In the genomic region with DNA sequence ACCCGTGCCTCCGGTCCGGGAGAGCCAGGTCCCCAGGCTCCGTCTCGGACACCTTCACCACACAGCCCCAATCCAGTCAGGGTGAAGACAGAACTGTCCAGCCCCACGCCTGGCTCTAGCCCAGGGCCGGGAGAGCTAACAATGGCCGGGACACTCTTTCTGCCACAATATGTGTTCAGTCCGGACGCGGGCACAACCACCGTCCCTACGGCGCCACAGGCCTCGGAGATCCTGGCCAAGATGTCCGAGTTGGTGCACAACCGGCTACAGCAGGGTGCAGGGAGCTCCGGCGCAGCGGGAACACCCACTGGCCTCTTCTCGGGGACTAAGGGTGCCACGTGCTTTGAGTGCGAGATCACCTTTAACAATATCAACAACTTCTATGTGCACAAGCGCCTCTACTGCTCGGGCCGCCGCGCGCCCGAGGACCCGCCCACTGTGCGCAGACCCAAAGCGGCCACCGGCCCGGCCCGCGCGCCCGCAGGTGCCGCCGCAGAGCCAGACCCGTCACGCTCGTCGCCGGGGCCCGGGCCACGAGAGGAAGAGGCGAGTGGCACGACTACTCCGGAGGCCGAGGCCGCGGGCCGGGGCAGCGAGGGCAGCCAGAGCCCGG, we compare ENCODE assay signal across 9 mouse cellular contexts. TPM values are rescaled to one million over a fixed set of nuclear protein-coding genes. Genes with fewer than 3 reads are reported as not detected.
DNase-seq lines count a peak whose midpoint lies in the region; ATAC-seq and TF ChIP-seq lines count a peak whose summit lies in the region.
"Had no signal": no experiment of that assay in that cellular context is flagged by ENCODE, and none has a peak within 500 bp of the region (broad histone marks: within the 10 kb centered on the region; RNA-seq: fewer than 3 reads in every experiment).

No protein-coding gene starts in this region.

- H3K36me3 ChIP-seq in testis, adult 2 months (ENCODE audit: control insufficient read depth, insufficient read depth, low read length) = no peaks in the 10 kb centered on the region
- peaks cover 2% of the 10 kb centered on the region; the same call in 1 of the 2 replicates for H3K36me3 ChIP-seq in hindbrain, embryonic 15.5 days
- peaks cover 12% of the 10 kb centered on the region; the same call in 1 of the 2 replicates for H3K36me3 ChIP-seq in stomach, embryonic 16.5 days (ENCODE audit: control insufficient read depth, insufficient read depth, low read length)

- H3K9ac ChIP-seq in hindbrain, embryonic 15.5 days = peak overlapping the region; percentile 57
- H3K9ac ChIP-seq in stomach, embryonic 16.5 days (ENCODE audit: low read length) = peak overlapping the region; percentile 70

- no peak for TF ChIP-seq POLR2A in testis, adult 2 months (IDR thresholded peaks at IDR 0.05; ENCODE audit: control insufficient read depth, low read depth, low read length)
- no peak for TF ChIP-seq POLR2A in lung, adult 2 months (IDR thresholded peaks at IDR 0.05; ENCODE audit: borderline replicate concordance, extremely low read depth, low read depth, low read length)

- H3K4me3 ChIP-seq in testis, adult 2 months (ENCODE audit: control insufficient read depth, low read depth, low read length) = peak overlapping the region; percentile 70
- H3K4me3 ChIP-seq in hindbrain, embryonic 15.5 days = peak overlapping the region; percentile 50
- peak overlapping the region; percentile 54 for H3K4me3 ChIP-seq in lung, adult 2 months (replicated peaks; ENCODE audit: extremely low read depth, low read depth, low read length)
- H3K4me3 ChIP-seq in stomach, embryonic 16.5 days (replicated peaks; ENCODE audit: low read length) = peak overlapping the region; percentile 54

- no peak for TF ChIP-seq CTCF in testis, adult 2 months (IDR thresholded peaks at IDR 0.05; ENCODE audit: control insufficient read depth, insufficient read depth, insufficient replicate concordance, low read depth, low read length)
- no peak for TF ChIP-seq CTCF in lung, adult 2 months (IDR thresholded peaks at IDR 0.05; ENCODE audit: insufficient read depth, low read length)

- no peak overlapping the region for H3K27ac ChIP-seq in testis, adult 2 months (ENCODE audit: control insufficient read depth, insufficient read depth, low read depth, low read length)
- no peak overlapping the region for H3K27ac ChIP-seq in hindbrain, embryonic 15.5 days (replicated peaks)
- no peak overlapping the region for H3K27ac ChIP-seq in stomach, embryonic 16.5 days (ENCODE audit: low read length)
- H3K27ac ChIP-seq: macrophage had no signal

- H3K27me3 ChIP-seq in testis, adult 2 months (ENCODE audit: control insufficient read depth, insufficient read depth, low read length) = no peaks in the 10 kb centered on the region
- H3K27me3 ChIP-seq in hindbrain, embryonic 15.5 days = peaks cover 37% of the 10 kb centered on the region
- H3K27me3 ChIP-seq in stomach, embryonic 16.5 days (ENCODE audit: control insufficient read depth, insufficient read depth, low read length) = peaks cover 24% of the 10 kb centered on the region

- peak overlapping the region; percentile 76 for H3K4me2 ChIP-seq in hindbrain, embryonic 15.5 days
- peak overlapping the region; percentile 96 for H3K4me2 ChIP-seq in stomach, embryonic 16.5 days (ENCODE audit: low read depth, low read length)

- peaks cover 27% of the 10 kb centered on the region for H3K4me1 ChIP-seq in testis, adult 2 months (ENCODE audit: control insufficient read depth, insufficient read depth, low read length)
- H3K4me1 ChIP-seq in hindbrain, embryonic 15.5 days (replicated peaks) = peaks cover 17% of the 10 kb centered on the region
- peaks cover 3% of the 10 kb centered on the region; the same call in 1 of the 2 replicates for H3K4me1 ChIP-seq in lung, adult 2 months (ENCODE audit: control insufficient read depth, insufficient read depth, low read length)
- H3K4me1 ChIP-seq in stomach, embryonic 16.5 days (ENCODE audit: control insufficient read depth, insufficient read depth, low read length) = peaks cover 26% of the 10 kb centered on the region

- H3K9me3 ChIP-seq in hindbrain, embryonic 15.5 days = no peaks in the 10 kb centered on the region
- H3K9me3 ChIP-seq in stomach, embryonic 16.5 days (replicated peaks; ENCODE audit: control insufficient read depth, low read length) = no peaks in the 10 kb centered on the region

- 13% methylated on average over 45 of the region's 57 CpGs for WGBS in hindbrain, embryonic 15.5 days
- 59% methylated on average over 57 of the region's 57 CpGs for WGBS in lung, adult 2 months
- 30% methylated on average over 57 of the region's 57 CpGs for WGBS in stomach, embryonic 16.5 days

- peak; percentile 28; the same call in 1 of the 2 replicates for ATAC-seq in hindbrain, embryonic 15.5 days (ENCODE audit: low FRiP score, low read depth)
- peak; percentile 6; the same call in 1 of the 2 replicates for ATAC-seq in stomach, embryonic 16.5 days (ENCODE audit: insufficient read depth, low FRiP score)

- no peak for DNase-seq in testis, postnatal 10 days (ENCODE audit: low spot score)
- DNase-seq in lung, adult 2 months = peak; percentile 53
- no peak for DNase-seq in gastrocnemius, adult 18-20 months (ENCODE audit: low spot score)
- DNase-seq in frontal cortex, postnatal 36 days (ENCODE audit: low spot score in 2 of 2) = no peak
- DNase-seq in retina, postnatal 1 day = no peak

RNA-seq across cellular contexts. Expression of a gene that starts 24.8 kb away (rescaled TPM):
- 0.10 TPM in 1 of 2 replicates, not detected in the other for polyA plus RNA-seq in testis, adult 2 months (2012; rRNA removed)
- 0.10 and 0.28 TPM in 2 replicates for polyA plus RNA-seq in hindbrain, embryonic 15.5 days (2015; fragmentation: Nextera tagmentation; extraction: Ambion mirVana)
- polyA plus RNA-seq in lung, adult 2 months (2012; rRNA removed) = not detected in 2 replicates
- not detected in 2 replicates for polyA plus RNA-seq in stomach, embryonic 16.5 days (2015; fragmentation: Nextera tagmentation; extraction: Ambion mirVana)
- not detected for total RNA-seq in gastrocnemius, adult 18-20 months (2021)
- polyA plus RNA-seq: macrophage had no signal

RNA-seq across cellular contexts. Expression of a gene that starts 40.7 kb away (rescaled TPM):
- 19.6 and 22.9 TPM in 2 replicates for polyA plus RNA-seq in testis, adult 2 months (2012; rRNA removed)
- polyA plus RNA-seq in hindbrain, embryonic 15.5 days (2015; fragmentation: Nextera tagmentation; extraction: Ambion mirVana) = 35.5 and 38.1 TPM in 2 replicates
- 26.8 and 29.1 TPM in 2 replicates for polyA plus RNA-seq in lung, adult 2 months (2012; rRNA removed)
- polyA plus RNA-seq in stomach, embryonic 16.5 days (2015; fragmentation: Nextera tagmentation; extraction: Ambion mirVana) = 28.1 and 32.4 TPM in 2 replicates
- total RNA-seq in gastrocnemius, adult 18-20 months (2021) = 10 to 100 TPM; 26.5 to 27.9 TPM

RNA-seq across cellular contexts. Expression of a gene that starts 53.8 kb away (rescaled TPM):
- polyA plus RNA-seq in testis, adult 2 months (2012; rRNA removed) = 35.2 and 35.7 TPM in 2 replicates
- polyA plus RNA-seq in hindbrain, embryonic 15.5 days (2015; fragmentation: Nextera tagmentation; extraction: Ambion mirVana) = 1.4 and 2.3 TPM in 2 replicates
- 32.0 and 38.4 TPM in 2 replicates for polyA plus RNA-seq in lung, adult 2 months (2012; rRNA removed)
- polyA plus RNA-seq in stomach, embryonic 16.5 days (2015; fragmentation: Nextera tagmentation; extraction: Ambion mirVana) = 2.0 and 2.1 TPM in 2 replicates
- total RNA-seq in gastrocnemius, adult 18-20 months (2021) = 1 to 10 TPM; 6.6 to 7.5 TPM
